Mouse (Mus musculus): Measurements from ENCODE around the gene B4galt3.
A peak's percentile ranks its signal among the peaks of the same experiment; 100 is the strongest.

Gene B4galt3

GRCm38 (mm10) chr1:171265971-171266744 is 4.0 kb upstream of the B4galt3 start:
- no peak for DNase-seq

GRCm38 (mm10) chr1:171268341-171268740 is 1.8 kb upstream of the B4galt3 start:
- DNase-seq = no peak

GRCm38 (mm10) chr1:171270573-171270900 is 409 bp downstream of the B4galt3 start:
- DNase-seq = no peak

GRCm38 (mm10) chr1:171271196-171271595 is 1.1 kb downstream of the B4galt3 start:
- DNase-seq = no peak

- no peak for DNase-seq
These were observed 1.5 kb downstream of the B4galt3 start for GRCm38 (mm10) chr1:171271622-171272021.

- DNase-seq = no peak
These were observed 2.0 kb downstream of the B4galt3 start for GRCm38 (mm10) chr1:171272086-171272485.

GRCm38 (mm10) chr1:171274171-171274570 is 4.0 kb downstream of the B4galt3 start:
- no peak for DNase-seq

- no peak for DNase-seq
These were observed 5.1 kb downstream of the B4galt3 start for GRCm38 (mm10) chr1:171275144-171275734.

- DNase-seq = no peak
These were observed 6.1 kb downstream of the B4galt3 start for GRCm38 (mm10) chr1:171276110-171276748.

- DNase-seq = no peak
These were observed 7.6 kb downstream of the B4galt3 start for GRCm38 (mm10) chr1:171277736-171278135.

GRCm38 (mm10) chr1:171278436-171278835 is 8.3 kb downstream of the B4galt3 start:
- no peak for DNase-seq

- no peak for DNase-seq
These were observed 9.0 kb downstream of the B4galt3 start for GRCm38 (mm10) chr1:171279012-171279705.

GRCm38 (mm10) chr1:171279721-171280120 is 9.6 kb downstream of the B4galt3 start:
- DNase-seq = no peak

GRCm38 (mm10) chr1:171280250-171280915 is 10.3 kb downstream of the B4galt3 start:
- no peak for DNase-seq

- DNase-seq = peak; percentile 67 to 79
These were observed 10.9 kb downstream of the B4galt3 start, which contains the start of gene Ppox for GRCm38 (mm10) chr1:171280916-171281527. TSS of gene Ppox (minus strand) at chr1:171281186.

GRCm38 (mm10) chr1:171281528-171281923 is 11.4 kb downstream of the B4galt3 start:
- peak; percentile 44 to 74 for DNase-seq

- no peak for DNase-seq
These were observed 12.1 kb downstream of the B4galt3 start for GRCm38 (mm10) chr1:171282086-171282805.

- no peak for DNase-seq
These were observed 13.3 kb downstream of the B4galt3 start for GRCm38 (mm10) chr1:171283188-171284160.

GRCm38 (mm10) chr1:171284491-171284890 is 14.4 kb downstream of the B4galt3 start:
- no peak for DNase-seq

Data from spleen, adult 18-20 months (tissue).